ENCODE assay signal across 27 mouse cellular contexts in the genomic region with DNA sequence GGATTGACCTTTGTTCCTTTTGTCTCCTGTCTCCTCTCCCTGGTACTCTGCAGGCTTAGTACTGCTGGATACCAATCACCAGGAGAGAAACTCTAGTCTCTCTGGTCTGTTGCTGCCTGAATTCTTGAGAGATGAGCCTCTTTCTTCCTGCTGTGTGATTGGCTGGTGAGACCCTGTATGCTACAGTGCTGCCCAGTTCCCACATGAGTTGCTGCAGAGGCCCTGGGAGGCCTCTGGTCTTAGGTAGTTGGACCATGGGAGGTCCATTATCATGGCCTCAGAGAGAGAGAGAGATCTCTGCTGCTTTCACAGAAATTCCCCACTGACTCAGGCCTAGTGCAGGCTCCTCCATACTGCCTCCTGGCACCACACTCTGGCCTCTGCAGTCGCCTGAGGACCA.
"Had no signal": no experiment of that assay in that cellular context is flagged by ENCODE, and none has a peak within 500 bp of the region (broad histone marks: within the 10 kb centered on the region; RNA-seq: fewer than 3 reads in every experiment).

No protein-coding gene starts in this region.

- H3K4me1 ChIP-seq: embryonic facial prominence, embryonic 10.5 days; embryonic facial prominence, embryonic 12.5 days; embryonic facial prominence, embryonic 13.5 days; embryonic facial prominence, embryonic 15.5 days had no signal

- H3K36me3 ChIP-seq: forebrain, embryonic 15.5 days had no signal

- H3K27ac ChIP-seq: embryonic facial prominence, embryonic 10.5 days; embryonic facial prominence, embryonic 12.5 days; embryonic facial prominence, embryonic 13.5 days; embryonic facial prominence, embryonic 15.5 days; forebrain, embryonic 10.5 days; forebrain, embryonic 12.5 days; forebrain, embryonic 13.5 days; forebrain, embryonic 15.5 days; gastrocnemius, adult 2 months; heart, adult 2 months had no signal

- ATAC-seq: forebrain, embryonic 13.5 days; forebrain, embryonic 14.5 days; forebrain, embryonic 15.5 days; forebrain, embryonic 16.5 days; forebrain, postnatal 0 days had no signal

- H3K4me3 ChIP-seq: embryonic facial prominence, embryonic 10.5 days; embryonic facial prominence, embryonic 12.5 days; embryonic facial prominence, embryonic 13.5 days; embryonic facial prominence, embryonic 15.5 days; erythroblast, embryonic 14.5 days; forebrain, embryonic 10.5 days; forebrain, embryonic 12.5 days; forebrain, embryonic 13.5 days; forebrain, embryonic 15.5 days; gastrocnemius, adult 2 months; heart, adult 2 months had no signal

- DNase-seq: cerebellum, adult 9-10 months; cerebellum, adult 9-11 months; cerebellum, postnatal 10 days; cerebellum, postnatal 14 days; cerebellum, postnatal 25 days; cerebellum, postnatal 36 days; embryo, embryonic 11 days; forebrain, postnatal 0 days; gastrocnemius, adult 2 months; gastrocnemius, postnatal 10 days; gastrocnemius, postnatal 14 days; gastrocnemius, postnatal 25 days; gastrocnemius, postnatal 36 days; heart, adult 11 months; heart, adult 18-20 months; heart, adult 2 months had no signal

- H3K27me3 ChIP-seq: embryonic facial prominence, embryonic 12.5 days; embryonic facial prominence, embryonic 13.5 days; embryonic facial prominence, embryonic 15.5 days; forebrain, embryonic 12.5 days; forebrain, embryonic 13.5 days; forebrain, embryonic 15.5 days had no signal
